Mouse (Mus musculus) urinary bladder, adult 18-20 months (tissue): ENCODE data around the gene Cyp4a31.
"Not testable (repeated sequence)": the region's sequence is repeated elsewhere in the genome, so short reads cannot be mapped to it uniquely, and the experiment has no call there.

ENCODE experiments used
- DNase-seq, 2 experiments: peaks; one replicate each; pipeline ENCODE4 v3.0.0; 2022; ENCODE audit warnings: low spot score in 2 of 2, mixed read lengths in 2 of 2

Gene Cyp4a31

DNA sequence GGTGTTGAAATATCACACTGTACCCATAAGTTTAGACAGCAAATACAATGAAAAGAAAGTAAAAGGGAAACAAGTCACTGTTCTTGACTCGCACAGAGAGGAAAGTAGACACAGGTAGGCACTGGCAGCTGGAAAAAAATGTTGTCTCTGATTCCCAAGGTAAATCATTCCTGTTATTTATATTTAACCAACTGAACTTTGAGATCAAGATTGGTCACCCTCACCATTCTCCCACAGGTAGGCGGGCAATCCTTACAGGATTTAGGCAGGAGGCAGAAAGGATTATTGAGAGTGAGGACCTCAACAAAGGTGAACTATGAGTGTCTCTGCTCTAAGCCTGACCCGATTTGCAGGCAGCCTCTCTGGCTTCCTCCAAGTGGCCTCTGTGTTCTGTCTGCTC, at the start of gene Cyp4a31:
Gene Cyp4a31, plus strand, starts transcription at position 249 of the 400 bp plus-strand sequence.
- DNase-seq, result no peak

DNA sequence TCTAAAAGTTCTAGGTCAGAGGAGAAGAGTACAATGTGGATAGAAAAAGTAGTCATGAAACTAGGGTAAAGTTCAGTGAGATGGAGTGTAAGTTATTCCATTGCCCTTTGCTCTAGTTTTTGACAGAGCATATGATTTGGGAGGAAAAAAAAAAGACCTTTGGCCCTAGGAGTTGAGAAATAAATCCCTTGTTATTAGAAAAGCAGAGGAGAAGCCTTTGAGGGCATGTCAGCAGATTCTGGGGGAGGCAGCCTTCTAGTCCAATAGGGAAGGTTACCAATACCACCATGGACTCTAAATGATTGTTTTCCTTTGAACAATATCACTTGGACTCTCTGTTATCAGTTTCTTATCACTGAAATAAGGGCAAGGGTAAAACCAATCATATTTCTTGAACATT, 49.5 kb upstream of the Cyp4a31 start:
- not testable (repeated sequence) for DNase-seq

DNA sequence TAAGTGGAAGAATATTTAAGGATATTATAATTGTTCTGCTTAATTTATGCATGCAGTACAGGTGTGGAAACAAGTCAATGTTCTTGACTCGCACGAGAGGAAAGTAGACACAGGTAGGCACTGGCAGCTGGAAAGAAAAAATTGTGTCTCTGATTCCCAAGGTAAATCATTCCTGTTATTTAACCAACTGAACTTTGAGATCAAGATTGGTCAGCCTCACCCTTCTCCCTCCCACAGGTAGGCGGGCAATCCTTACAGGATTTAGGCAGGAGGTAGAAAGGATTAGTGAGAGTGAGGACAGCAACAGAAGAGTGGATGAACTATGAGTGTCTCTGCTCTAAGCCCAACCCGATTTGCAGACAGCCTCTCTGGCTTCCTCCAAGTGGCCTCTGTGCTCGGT, 45.4 kb upstream of the Cyp4a31 start, which contains the start of gene Cyp4a10:
Gene Cyp4a10, plus strand, starts transcription at position 265 of the 400 bp plus-strand sequence.
- not testable (repeated sequence) for DNase-seq

DNA sequence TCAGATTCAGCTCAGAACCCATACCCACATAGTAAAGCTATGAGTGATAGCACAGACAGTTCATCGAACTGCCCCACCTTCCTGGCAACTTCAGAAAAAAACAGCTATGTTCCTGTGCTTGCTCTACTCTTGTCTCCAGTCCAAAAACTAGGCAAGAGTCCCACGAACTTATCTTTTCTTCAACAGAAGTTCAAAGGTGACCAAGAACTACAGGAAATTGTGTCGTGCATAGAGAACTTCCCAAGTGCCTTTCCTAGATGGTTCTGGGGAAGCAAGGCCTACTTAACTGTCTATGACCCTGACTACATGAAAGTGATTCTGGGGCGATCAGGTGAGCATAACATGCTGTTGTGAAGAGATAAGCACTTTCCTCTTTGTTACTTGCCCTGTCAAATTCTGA, 44.0 kb upstream of the Cyp4a31 start:
- DNase-seq, result no peak

DNA sequence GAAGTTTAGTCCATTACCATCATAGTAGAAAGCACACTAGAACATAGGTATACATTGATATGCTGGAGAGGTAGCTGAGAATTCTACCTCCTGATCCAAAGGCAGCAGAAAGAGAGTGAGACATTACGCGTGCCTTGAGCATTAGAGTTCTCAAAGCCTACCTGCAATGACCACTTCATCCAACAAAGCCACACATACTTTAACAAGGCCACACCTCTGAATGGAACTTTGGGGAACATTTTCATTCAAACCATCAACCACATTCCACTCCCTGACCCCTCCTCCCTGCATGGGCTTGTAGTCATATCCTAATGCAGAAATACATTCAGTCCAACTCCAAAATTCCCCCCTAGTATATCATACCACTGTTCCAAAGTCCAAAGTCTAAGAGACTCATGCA, 41.7 kb upstream of the Cyp4a31 start:
- no peak for DNase-seq

DNA sequence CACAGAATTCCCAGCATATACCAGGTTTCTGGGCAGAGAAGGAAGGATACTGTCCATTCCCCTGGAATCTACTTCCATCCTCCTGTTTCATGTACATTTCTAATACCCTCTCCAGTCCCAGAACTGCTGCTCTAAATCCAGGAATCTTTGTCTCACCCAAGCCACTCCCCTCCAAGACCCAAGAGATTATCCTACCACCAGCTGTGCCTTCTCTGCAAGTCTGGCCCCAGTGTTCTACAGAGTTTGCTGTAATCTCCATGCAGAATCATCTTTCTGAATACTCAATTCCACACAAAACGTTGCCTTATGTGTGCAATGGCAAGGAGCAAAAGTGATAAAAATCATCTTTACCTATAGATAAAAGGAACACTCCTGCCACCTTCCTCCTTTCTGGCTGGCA, 18.3 kb upstream of the Cyp4a31 start:
- no peak for DNase-seq

DNA sequence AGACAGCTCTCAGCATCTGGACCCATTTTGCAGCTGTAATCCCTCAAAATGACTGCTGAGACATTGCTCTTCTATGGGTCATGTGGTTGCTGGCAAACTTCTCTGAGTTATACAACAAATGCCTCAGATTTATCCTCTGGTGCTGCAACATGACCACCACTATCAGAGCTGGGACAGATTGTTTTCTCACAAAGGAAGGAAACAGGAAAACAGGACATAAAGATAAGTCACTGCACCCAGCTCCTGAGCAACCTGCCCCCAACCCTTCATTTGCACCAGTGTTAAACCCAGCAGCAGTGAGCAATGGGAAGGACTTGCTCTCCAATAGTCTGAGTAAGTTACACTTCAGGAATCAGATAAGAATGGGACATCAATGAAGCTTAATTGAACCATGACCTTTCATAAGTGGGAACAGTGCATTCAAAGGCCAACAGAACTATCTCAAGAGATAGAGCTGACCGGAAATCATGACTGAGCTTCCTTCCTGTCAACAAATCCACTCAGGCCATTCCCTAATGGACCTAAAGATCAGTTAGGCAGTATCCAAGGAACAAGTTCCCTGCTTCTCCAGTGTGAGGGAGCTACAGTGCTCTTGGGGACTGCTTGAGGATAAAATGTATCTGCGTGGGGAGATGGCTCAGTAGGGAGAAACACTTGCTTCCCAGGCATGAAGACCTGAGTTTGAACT, 17.2 kb upstream of the Cyp4a31 start:
- DNase-seq, result no peak

DNA sequence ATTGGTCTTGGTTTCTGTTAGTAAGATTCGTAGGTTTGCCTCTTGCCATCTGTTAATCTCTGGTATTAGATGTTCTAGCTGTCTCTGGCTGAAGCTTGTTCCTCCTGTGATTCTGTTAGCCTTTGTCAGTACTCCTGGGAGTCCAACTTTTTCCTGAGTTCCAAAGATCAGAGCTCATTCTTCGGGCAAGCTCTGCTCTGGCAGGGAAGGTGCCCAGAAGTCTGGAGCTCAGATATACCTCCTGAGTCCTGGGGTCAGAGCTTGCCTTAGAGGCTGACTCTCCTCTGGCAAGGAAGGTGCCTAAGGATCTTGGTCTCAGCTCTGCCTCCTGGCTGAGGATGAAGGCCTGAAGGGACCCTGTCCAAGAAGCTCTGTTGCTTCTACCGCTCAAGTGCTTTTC, 10.7 kb upstream of the Cyp4a31 start:
- DNase-seq, result no peak

DNA sequence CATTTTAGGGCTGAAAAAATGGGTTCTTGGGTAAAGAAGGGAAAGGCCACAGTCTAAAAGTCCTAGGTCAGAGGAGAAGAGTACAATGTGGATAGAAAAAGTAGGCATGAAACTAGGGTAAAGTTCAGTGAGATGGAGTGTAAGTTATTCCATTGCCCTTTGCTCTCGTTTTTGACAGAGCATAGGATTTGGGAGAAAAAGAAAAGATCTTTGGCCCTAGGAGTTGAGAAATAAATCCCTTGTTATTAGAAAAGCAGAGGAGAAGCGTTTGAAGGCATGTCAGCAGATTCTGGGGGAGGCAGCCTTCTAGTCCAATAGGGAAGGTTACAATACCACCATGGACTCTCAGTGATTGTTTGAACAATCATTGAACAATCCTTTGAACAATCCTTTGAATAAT, 7.9 kb upstream of the Cyp4a31 start:
- no peak for DNase-seq

DNA sequence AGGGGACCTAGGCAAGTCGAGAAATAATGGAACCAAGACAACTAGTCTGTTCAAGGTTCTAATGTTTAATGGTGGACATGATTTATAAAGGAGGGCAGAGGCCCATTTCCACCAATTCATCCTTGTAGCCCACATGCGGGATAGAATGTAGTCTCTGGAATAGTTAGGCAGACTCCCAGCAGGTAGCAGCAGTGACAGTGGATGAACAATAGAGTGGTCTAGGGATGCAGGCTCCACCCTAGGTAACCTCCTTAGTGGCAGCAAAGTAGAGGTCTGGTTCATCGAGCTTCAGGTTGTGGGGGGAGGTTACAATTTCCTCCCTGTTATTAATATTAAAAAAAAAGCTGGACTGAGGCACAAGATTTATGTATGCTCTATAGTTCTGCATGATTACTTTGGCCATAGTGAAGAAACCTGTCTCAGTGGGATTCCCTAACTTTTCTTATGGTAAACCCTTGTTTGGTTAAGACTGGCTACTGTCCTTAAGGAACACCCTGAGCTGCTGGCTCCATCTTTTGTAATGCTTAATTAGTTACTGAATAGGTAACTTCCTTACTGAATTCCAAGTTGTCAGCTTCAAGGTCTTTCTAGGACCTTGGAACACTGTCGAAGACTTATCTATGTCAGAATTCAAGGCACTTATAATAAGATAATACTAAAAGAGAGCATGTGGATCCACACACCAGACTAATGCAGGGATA, 5.4 kb upstream of the Cyp4a31 start:
- no peak for DNase-seq

DNA sequence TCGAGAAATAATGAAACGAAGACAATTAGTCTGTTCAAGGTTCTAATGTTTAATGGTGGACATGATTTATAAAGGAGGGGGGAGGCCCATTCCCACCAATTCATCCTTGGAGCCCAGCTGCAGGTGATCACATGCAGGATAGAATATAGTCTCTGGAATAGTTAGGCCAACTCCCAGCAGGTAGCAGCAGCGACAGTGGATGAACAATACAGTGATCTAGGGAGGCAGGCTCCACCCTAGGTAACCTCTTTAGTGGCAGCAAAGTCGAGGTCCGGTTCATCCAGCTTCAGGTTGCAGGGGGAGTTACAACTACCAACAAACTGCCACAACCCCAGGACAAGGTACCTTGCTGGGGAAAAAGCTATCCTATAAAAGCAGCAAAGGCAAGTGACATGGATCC, 2.2 kb upstream of the Cyp4a31 start:
- DNase-seq, result not testable (repeated sequence)

DNA sequence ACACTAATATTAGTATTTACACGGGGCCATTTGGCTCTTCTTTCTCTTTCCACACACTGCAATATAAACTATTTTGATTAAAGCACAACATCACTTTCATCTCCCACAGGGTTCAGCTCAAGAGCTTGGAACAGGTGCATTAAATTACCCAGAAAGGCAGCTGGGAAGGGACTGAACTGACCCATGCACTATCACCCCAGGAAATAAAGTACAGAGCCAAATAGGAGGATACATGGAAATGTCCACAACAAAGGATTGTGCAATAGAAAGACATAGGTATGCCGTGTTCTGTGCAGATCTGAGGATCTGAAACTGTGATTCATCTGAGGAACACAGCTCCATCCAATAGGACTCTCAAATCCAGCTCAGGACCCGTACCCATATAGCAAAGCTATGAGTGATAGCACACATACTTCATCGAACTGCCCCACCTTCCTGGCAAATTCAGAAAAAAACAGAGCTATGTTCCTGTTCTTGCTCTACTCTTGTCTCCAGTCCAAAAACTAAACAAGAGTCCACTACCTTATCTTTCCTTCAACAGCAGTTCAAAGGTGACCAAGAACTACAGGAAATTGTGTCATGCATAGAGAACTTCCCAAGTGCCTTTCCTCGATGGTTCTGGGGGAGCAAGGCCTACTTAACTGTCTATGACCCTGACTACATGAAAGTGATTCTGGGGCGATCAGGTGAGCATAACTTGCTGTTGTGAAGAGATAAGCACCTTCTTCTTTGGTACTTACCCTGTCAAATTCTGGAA, 1.2 kb downstream of the Cyp4a31 start:
- DNase-seq, result not testable (repeated sequence)

DNA sequence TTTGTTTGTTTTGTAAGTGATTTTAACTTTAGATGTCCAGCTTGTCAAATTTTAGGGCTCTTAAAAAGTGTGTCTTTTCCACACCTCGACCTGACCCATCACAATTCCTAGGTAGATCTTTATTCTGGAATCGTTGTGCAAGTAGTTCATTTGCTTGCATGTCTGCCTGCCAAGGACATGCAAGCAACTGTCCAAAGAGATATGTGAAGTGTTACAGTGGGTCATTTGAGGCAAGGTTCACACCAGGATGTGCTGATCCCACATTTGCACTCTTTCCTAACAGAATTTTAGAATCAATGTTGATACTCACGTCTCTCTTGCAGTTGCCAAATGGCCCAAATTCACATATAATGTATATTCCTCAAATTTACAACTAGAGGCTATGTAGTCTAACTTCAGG, 11.8 kb downstream of the Cyp4a31 start:
- DNase-seq, result no peak

DNA sequence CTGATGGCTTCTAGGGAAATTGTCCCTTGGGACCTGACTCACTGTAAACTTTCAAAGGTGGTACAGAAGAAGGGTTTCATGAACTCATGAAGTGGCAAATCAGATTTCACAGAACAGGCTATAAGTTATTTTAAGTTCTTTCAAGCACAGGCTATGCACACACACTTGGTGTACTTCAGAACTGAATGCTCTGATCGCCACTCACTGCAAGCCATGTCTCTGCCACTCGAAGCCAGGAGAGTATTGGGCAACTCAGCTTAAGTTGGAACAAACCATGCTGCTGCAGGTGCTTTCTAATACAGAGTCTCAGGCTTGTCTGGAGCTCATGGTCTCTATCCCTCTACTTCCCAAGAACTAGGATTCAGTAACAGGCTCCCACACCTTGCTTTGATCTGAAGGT, 12.3 kb downstream of the Cyp4a31 start:
- no peak for DNase-seq

DNA sequence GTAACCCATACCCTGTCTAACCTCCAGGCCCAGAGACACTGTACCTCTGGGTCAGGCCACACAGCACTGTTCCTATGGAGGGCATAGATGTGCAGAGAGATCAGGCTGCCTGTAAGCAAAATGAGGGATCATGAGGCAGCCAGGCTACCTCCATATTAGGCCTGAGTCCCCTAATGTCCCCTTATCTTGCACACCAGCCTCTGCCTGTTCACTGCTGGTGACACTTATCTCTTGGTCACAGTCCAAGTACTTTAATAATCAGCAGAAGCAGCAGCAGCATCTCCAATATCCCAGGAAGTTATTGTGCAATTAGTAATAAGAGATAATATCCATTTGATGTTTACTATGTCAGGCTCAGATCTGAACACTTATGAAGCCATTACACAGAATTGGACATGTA, 19.6 kb downstream of the Cyp4a31 start:
- DNase-seq, result no peak

DNA sequence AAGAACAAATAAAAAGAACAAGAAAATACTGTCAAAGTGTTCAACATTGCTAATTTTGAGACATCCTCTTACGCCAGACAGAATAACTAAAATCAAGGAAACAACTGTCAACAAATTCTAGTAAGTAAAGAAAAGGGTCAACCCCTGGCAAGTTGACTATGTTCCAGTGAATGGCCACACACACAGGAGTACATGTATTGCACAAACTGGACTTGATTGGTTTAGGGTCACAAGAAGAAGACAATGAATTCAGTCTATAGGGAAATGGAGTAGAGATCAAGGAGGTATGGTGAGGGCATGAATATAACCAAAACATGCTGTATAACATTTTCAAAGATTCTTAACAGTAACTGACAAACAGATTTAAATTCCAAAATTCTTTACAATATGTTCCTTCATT, 32.9 kb downstream of the Cyp4a31 start:
- no peak for DNase-seq

DNA sequence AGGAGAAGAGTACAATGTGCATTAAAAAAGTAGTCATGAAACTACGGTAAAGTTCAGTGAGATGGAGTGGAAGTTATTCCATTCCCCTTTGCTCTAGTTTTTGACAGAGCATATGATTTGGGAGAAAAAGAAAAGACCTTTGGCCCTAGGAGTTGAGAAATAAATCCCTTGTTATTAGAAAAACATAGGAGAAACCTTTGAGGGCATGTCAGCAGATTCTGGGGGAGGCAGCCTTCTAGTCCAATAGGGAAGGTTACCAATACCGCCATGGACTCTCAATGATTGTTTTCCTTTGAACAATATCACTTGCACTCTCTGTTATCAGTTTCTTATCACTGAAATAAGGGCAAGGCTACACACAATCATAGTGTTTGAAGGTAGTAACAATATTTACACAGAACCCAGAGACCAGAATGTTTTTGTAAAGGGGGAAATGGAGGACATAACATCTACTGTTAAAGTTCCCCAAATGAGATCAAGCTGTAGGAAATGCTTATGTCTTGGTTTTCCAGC, 33.4 kb downstream of the Cyp4a31 start:
- DNase-seq, result no peak

DNA sequence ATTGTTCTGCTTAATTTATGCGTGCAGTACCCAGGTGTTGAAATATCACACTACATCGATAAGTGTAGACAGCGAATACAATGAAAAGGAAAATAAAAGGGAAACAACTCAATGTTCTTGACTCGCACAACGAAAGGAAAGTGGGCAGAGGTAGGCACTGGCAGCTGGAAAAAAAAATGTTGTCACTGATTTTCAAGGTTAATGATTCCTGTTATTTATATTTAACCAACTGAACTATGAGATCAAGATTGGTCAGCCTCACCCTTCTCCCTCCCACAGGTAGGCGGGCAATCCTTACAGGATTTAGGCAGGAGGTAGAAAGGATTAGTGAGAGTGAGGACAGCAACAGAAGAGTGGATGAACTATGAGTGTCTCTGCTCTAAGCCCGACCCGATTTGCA, 37.2 kb downstream of the Cyp4a31 start, which contains the start of gene Cyp4a32:
Gene Cyp4a32, plus strand, starts transcription at position 359 of the 400 bp plus-strand sequence.
- DNase-seq, result not testable (repeated sequence)

DNA sequence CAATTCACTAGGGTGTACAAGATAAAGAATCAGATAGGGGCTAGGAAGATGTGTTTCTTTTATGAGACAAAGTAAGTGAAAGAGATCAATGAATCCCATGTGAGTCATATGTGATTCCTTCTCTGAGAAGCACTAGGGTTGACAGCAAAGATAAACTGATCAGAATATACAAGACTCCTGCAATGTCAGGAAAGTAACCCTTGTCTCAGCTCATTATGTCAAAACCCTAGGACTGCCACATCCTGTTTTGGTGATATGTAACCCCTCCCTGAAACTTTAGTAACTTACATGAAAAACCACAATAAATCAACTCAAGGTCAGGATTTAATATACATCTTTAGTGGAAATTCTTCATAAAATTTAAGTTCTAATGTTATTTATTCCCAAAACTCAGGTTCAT, 50.6 kb downstream of the Cyp4a31 start:
- DNase-seq, result no peak

DNA sequence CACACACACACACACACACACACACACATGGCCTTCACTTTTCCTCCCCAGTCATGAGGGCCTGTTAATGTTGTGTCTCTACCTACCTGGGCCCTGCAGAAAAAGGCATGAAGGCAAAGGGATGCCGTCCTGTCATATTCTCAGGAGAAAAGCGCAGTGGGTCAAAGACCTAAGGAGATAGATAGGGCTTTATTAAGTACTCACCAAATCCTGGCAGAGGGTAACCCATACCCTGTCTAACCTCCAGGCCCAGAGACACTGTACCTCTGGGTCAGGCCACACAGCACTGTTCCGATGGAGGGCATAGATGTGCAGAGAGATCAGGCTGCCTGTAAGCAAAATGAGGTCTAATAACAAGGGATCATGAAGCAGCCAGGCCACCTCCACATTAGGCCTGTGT, 62.1 kb downstream of the Cyp4a31 start:
- not testable (repeated sequence) for DNase-seq
